Comparison of ENCODE assay signal across 21 mouse cellular contexts in the genomic region with DNA sequence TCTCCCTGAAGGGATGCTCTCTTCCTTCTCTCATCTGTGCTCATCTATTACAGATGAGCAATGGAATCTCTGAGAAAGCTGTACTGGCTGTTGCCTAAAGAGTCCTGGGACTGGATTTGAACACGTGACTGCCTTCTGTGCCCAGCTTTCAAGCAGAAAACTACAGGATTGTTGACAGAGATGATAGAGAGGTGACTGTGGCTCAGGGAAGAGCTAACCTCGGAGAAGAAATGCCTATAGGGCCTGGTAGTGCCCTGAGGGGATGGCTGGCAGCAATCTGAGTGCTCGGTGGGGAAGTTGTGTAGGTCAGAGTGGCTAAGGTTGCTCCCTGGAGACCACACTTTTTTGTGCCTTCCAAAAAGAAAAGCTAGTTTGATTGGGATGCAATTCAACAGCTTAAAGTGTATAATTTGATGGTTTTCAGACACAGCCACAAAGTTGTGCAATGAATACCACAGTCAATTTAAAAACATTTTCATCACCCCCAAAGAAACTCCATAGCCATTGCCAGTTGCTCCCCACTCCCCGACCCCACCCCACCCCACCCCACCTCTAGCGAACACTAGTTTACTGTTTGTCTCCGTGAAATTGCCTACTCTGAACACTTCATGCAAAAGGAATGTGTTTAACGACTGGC. TPM values are rescaled to one million over a fixed set of nuclear protein-coding genes. Genes with fewer than 3 reads are reported as not detected.
DNase-seq lines count a peak whose midpoint lies in the region; ATAC-seq lines count a peak whose summit lies in the region.
"Had no signal": no experiment of that assay in that cellular context is flagged by ENCODE, and none has a peak within 500 bp of the region (broad histone marks: within the 10 kb centered on the region; RNA-seq: fewer than 3 reads in every experiment).

No protein-coding gene starts in this region.

- DNase-seq in embryonic facial prominence, embryonic 14.5 days (ENCODE audit: low spot score) = peak; percentile 48
- DNase-seq in embryonic facial prominence, embryonic 10.5 days (ENCODE audit: low spot score) = no peak
- DNase-seq in hindbrain, embryonic 10.5 days (ENCODE audit: low spot score) = no peak
- peak; percentile 55 for DNase-seq in NIH3T3 (ENCODE audit: low read depth)
- DNase-seq in skeletal muscle tissue, adult 2 months (ENCODE audit: low read depth, low spot score) = peak; percentile 54
- no peak for DNase-seq in left cerebral cortex, postnatal 25 days (ENCODE audit: low spot score in 2 of 2)
- no peak for DNase-seq in thymus, postnatal 36 days
- DNase-seq: adrenal gland, postnatal 10 days; cerebellum, adult 11 months; cerebellum, adult 8-10 months; cerebellum, postnatal 14 days; heart, postnatal 36 days; kidney, adult 11 months had no signal

- H3K36me3 ChIP-seq in embryonic facial prominence, embryonic 14.5 days (ENCODE audit: control insufficient read depth, insufficient read depth, low read length) = no peaks in the 10 kb centered on the region
- H3K36me3 ChIP-seq in embryonic facial prominence, embryonic 10.5 days (replicated peaks) = no peaks in the 10 kb centered on the region
- H3K36me3 ChIP-seq in hindbrain, embryonic 12.5 days = no peaks in the 10 kb centered on the region
- no peaks in the 10 kb centered on the region for H3K36me3 ChIP-seq in hindbrain, embryonic 10.5 days
- H3K36me3 ChIP-seq: embryonic facial prominence, embryonic 13.5 days; forebrain, embryonic 10.5 days; forebrain, embryonic 15.5 days; heart, embryonic 12.5 days; hindbrain, embryonic 13.5 days had no signal

- H3K4me3 ChIP-seq in embryonic facial prominence, embryonic 14.5 days (ENCODE audit: low read depth, low read length) = no peak overlapping the region
- H3K4me3 ChIP-seq in embryonic facial prominence, embryonic 10.5 days = no peak overlapping the region
- H3K4me3 ChIP-seq in hindbrain, embryonic 12.5 days = no peak overlapping the region
- no peak overlapping the region for H3K4me3 ChIP-seq in hindbrain, embryonic 10.5 days
- H3K4me3 ChIP-seq: embryonic facial prominence, embryonic 13.5 days; erythroblast, embryonic 14.5 days; forebrain, embryonic 10.5 days; forebrain, embryonic 15.5 days; heart, embryonic 12.5 days; hindbrain, embryonic 13.5 days had no signal

- no peak overlapping the region for H3K4me2 ChIP-seq in embryonic facial prominence, embryonic 14.5 days (ENCODE audit: low read depth, low read length)
- H3K4me2 ChIP-seq in hindbrain, embryonic 12.5 days (replicated peaks) = no peak overlapping the region
- H3K4me2 ChIP-seq: embryonic facial prominence, embryonic 13.5 days; forebrain, embryonic 15.5 days; heart, embryonic 12.5 days; hindbrain, embryonic 13.5 days had no signal

- no peak for ATAC-seq in embryonic facial prominence, embryonic 14.5 days (ENCODE audit: low read depth)
- 0 out of 2 replicates have a peak, but pooled peaks have one; percentile 24 for ATAC-seq in hindbrain, embryonic 12.5 days (ENCODE audit: low FRiP score)
- ATAC-seq: forebrain, embryonic 15.5 days; hindbrain, postnatal 0 days had no signal

- H3K27me3 ChIP-seq in embryonic facial prominence, embryonic 14.5 days (replicated peaks; ENCODE audit: control insufficient read depth, insufficient read depth, low read length) = no peaks in the 10 kb centered on the region
- H3K27me3 ChIP-seq in embryonic facial prominence, embryonic 10.5 days (replicated peaks; ENCODE audit: low read depth, poor library complexity, severe bottlenecking) = peaks cover 43% of the 10 kb centered on the region
- H3K27me3 ChIP-seq in hindbrain, embryonic 12.5 days = peaks cover 9% of the 10 kb centered on the region; the same call in 1 of the 2 replicates
- H3K27me3 ChIP-seq in hindbrain, embryonic 10.5 days (ENCODE audit: insufficient read depth, poor library complexity, severe bottlenecking) = peaks cover 42% of the 10 kb centered on the region
- H3K27me3 ChIP-seq: forebrain, embryonic 15.5 days; heart, embryonic 12.5 days had no signal

- peaks cover 13% of the 10 kb centered on the region for H3K4me1 ChIP-seq in embryonic facial prominence, embryonic 14.5 days (ENCODE audit: control insufficient read depth, insufficient read depth, low read length)
- peaks cover 20% of the 10 kb centered on the region for H3K4me1 ChIP-seq in embryonic facial prominence, embryonic 10.5 days
- H3K4me1 ChIP-seq in hindbrain, embryonic 12.5 days = peaks cover 17% of the 10 kb centered on the region
- H3K4me1 ChIP-seq in hindbrain, embryonic 10.5 days (replicated peaks) = peaks cover 30% of the 10 kb centered on the region

- peaks cover 6% of the 10 kb centered on the region for H3K9me3 ChIP-seq in embryonic facial prominence, embryonic 14.5 days (ENCODE audit: control insufficient read depth, low read length)
- 0 out of 2 replicates have a peak, but pooled peaks cover 2% of the 10 kb centered on the region for H3K9me3 ChIP-seq in embryonic facial prominence, embryonic 10.5 days
- H3K9me3 ChIP-seq in hindbrain, embryonic 12.5 days (replicated peaks) = 0 out of 2 replicates have a peak, but pooled peaks cover 3% of the 10 kb centered on the region
- H3K9me3 ChIP-seq in hindbrain, embryonic 10.5 days = no peaks in the 10 kb centered on the region
- H3K9me3 ChIP-seq: forebrain, embryonic 10.5 days; forebrain, embryonic 15.5 days had no signal

- intact Hi-C loops in left cerebral cortex, postnatal 25 days (cut with DNase I) = no loop called here

- no peak overlapping the region for H3K27ac ChIP-seq in embryonic facial prominence, embryonic 14.5 days (replicated peaks; ENCODE audit: low read depth, low read length)
- no peak overlapping the region for H3K27ac ChIP-seq in embryonic facial prominence, embryonic 10.5 days (replicated peaks)
- H3K27ac ChIP-seq in hindbrain, embryonic 12.5 days = no peak overlapping the region
- H3K27ac ChIP-seq in hindbrain, embryonic 10.5 days = no peak overlapping the region
- H3K27ac ChIP-seq: embryonic facial prominence, embryonic 13.5 days; forebrain, embryonic 10.5 days; forebrain, embryonic 15.5 days; hindbrain, embryonic 13.5 days; hindbrain, postnatal 0 days had no signal

- no peak overlapping the region for H3K9ac ChIP-seq in embryonic facial prominence, embryonic 14.5 days (ENCODE audit: low read depth, low read length)
- no peak overlapping the region for H3K9ac ChIP-seq in hindbrain, embryonic 12.5 days
- H3K9ac ChIP-seq: embryonic facial prominence, embryonic 13.5 days; forebrain, embryonic 15.5 days; heart, embryonic 12.5 days; hindbrain, embryonic 13.5 days had no signal

- WGBS in embryonic facial prominence, embryonic 14.5 days = 38% methylated on average over 7 of the region's 7 CpGs
- WGBS in embryonic facial prominence, embryonic 10.5 days = 63% methylated on average over 7 of the region's 7 CpGs
- 55% methylated on average over 7 of the region's 7 CpGs for WGBS in hindbrain, embryonic 12.5 days
- 65% methylated on average over 7 of the region's 7 CpGs for WGBS in hindbrain, embryonic 10.5 days

RNA-seq across cellular contexts. Expression of a gene that starts 1.9 kb away (rescaled TPM):
- 11.0 and 12.5 TPM in 2 replicates for polyA plus RNA-seq in embryonic facial prominence, embryonic 14.5 days (2014; fragmentation: Nextera tagmentation; extraction: Ambion mirVana)
- polyA plus RNA-seq in embryonic facial prominence, embryonic 10.5 days (2016; fragmentation: Nextera tagmentation; extraction: Ambion mirVana) = 3.8 and 4.0 TPM in 2 replicates
- 6.8 TPM in 2 replicates for polyA plus RNA-seq in hindbrain, embryonic 12.5 days (2016; fragmentation: Nextera tagmentation; extraction: Ambion mirVana)
- polyA plus RNA-seq in hindbrain, embryonic 10.5 days (2016; fragmentation: Nextera tagmentation; extraction: Ambion mirVana) = 5.1 TPM in 2 replicates
- total RNA-seq in left cerebral cortex, postnatal 25 days (2021) = 1 to 10 TPM; 2.7 to 3.1 TPM

Comparison
In these comparisons a context has a peak if more than half of its experiments do, and no peak if none do; other contexts are left out.
1. DNase-seq: peak in embryonic facial prominence, embryonic 14.5 days (single experiment), NIH3T3 (single experiment) and skeletal muscle tissue, adult 2 months (single experiment); none in embryonic facial prominence, embryonic 10.5 days (single experiment), hindbrain, embryonic 10.5 days (single experiment), left cerebral cortex, postnatal 25 days (0 of 2) and thymus, postnatal 36 days (0 of 2).